Mouse (Mus musculus): ENCODE results near the gene Gna15.

- TF ChIP-seq CTCF (IDR thresholded peaks at IDR 0.05) (no peak), EP300 (IDR thresholded peaks at IDR 0.05) (no peak)
Observed at GRCm38 (mm10) chr10:81474461-81474860, 49.6 kb downstream of the Gna15 start.
